Mouse (Mus musculus): ENCODE results near the gene Prom2. TPM values are rescaled to one million over a fixed set of nuclear protein-coding genes. Genes with fewer than 3 reads are reported as not detected.

Gene Prom2
- polyA plus RNA-seq (2012; rRNA removed) = 0.28 and 0.39 TPM in 2 replicates

GRCm38 (mm10) chr2:127541185-127541584 is at the start of gene Prom2:
Prom2 (minus strand) TSS chr2:127541467.
- H3K4me1 ChIP-seq (ENCODE audit: control insufficient read depth, insufficient read depth, insufficient read length) = no peaks in the 10 kb centered on the region; the same call in 1 of the 2 replicates
- H3K4me3 ChIP-seq (ENCODE audit: extremely low read depth, insufficient read depth, insufficient read length) = no peak within 1 kb of the TSS
- TF ChIP-seq CTCF (IDR thresholded peaks at IDR 0.05; ENCODE audit: extremely low read depth, insufficient read depth, insufficient read length, insufficient replicate concordance) (no peak), POLR2A (IDR thresholded peaks at IDR 0.05; ENCODE audit: low read depth, low read length) (no peak)
- H3K27ac ChIP-seq (ENCODE audit: insufficient read depth, low read length) = no peak within 1 kb of the TSS
- no peak for DNase-seq (ENCODE audit: low read depth in 1 of 2, low spot score in 2 of 2)
- H3K36me3 ChIP-seq (ENCODE audit: control insufficient read depth, insufficient read depth, low read length) = no peaks in the 10 kb centered on the region
- H3K27me3 ChIP-seq (ENCODE audit: control insufficient read depth, insufficient read depth, low read length) = peaks cover 6% of the 10 kb centered on the region; the same call in 1 of the 2 replicates
- 25% methylated on average over 29 of the region's 29 CpGs for WGBS

DNA sequence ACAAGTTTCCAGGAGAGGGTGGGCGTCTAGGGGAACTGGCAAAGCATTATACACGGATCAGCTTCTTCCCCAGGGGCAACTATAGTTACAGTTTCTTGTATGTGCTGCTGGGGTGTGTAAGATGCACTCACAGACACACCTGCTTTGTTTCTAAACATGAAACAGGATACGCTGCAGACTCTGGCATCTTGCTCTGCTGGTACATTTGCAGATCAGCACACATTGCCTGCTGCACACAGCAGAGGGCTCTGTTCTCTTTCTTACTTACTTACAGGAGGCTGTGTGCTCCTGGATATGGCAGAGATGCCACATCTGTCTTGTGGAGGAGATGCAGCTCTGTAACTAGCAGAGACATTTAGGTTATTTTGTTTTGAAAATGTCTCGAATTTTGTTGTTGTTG is 49.6 kb upstream of the Prom2 start:
- H3K36me3 ChIP-seq (ENCODE audit: control insufficient read depth, insufficient read depth, low read length) = peaks cover 10% of the 10 kb centered on the region
- no peak overlapping the region for H3K27ac ChIP-seq (ENCODE audit: insufficient read depth, low read length)
- TF ChIP-seq CTCF (IDR thresholded peaks at IDR 0.05; ENCODE audit: extremely low read depth, insufficient read depth, insufficient read length, insufficient replicate concordance) (no peak), POLR2A (IDR thresholded peaks at IDR 0.05; ENCODE audit: low read depth, low read length) (no peak)
- no peak overlapping the region for H3K4me3 ChIP-seq (ENCODE audit: extremely low read depth, insufficient read depth, insufficient read length)
- no peak for DNase-seq (ENCODE audit: low read depth in 1 of 2, low spot score in 2 of 2)
- peaks cover 3% of the 10 kb centered on the region; the same call in 1 of the 2 replicates for H3K4me1 ChIP-seq (ENCODE audit: control insufficient read depth, insufficient read depth, insufficient read length)
- H3K27me3 ChIP-seq (ENCODE audit: control insufficient read depth, insufficient read depth, low read length) = no peaks in the 10 kb centered on the region
- 55% methylated on average over 4 of the region's 4 CpGs for WGBS

- Histone ChIP-seq H3K27ac (ENCODE audit: insufficient read depth, low read length) (no peak overlapping the region), H3K36me3 (ENCODE audit: control insufficient read depth, insufficient read depth, low read length) (peaks cover 5% of the 10 kb centered on the region), H3K4me1 (ENCODE audit: control insufficient read depth, insufficient read depth, insufficient read length) (peaks cover 3% of the 10 kb centered on the region; the same call in 1 of the 2 replicates), H3K4me3 (ENCODE audit: extremely low read depth, insufficient read depth, insufficient read length) (peak overlapping the region; percentile 43; the same call in 1 of the 2 replicates), H3K27me3 (ENCODE audit: control insufficient read depth, insufficient read depth, low read length) (no peaks in the 10 kb centered on the region)
- no peak for TF ChIP-seq CTCF (IDR thresholded peaks at IDR 0.05; ENCODE audit: extremely low read depth, insufficient read depth, insufficient read length, insufficient replicate concordance)
- no peak for TF ChIP-seq POLR2A (IDR thresholded peaks at IDR 0.05; ENCODE audit: low read depth, low read length)
- 74% methylated on average over 15 of the region's 15 CpGs for WGBS
- DNase-seq (ENCODE audit: low read depth in 1 of 2, low spot score in 2 of 2) = peak in 1 of 2 experiments; percentile 44
Measured at GRCm38 (mm10) chr2:127590204-127590603, 48.9 kb upstream of the Prom2 start.

DNA sequence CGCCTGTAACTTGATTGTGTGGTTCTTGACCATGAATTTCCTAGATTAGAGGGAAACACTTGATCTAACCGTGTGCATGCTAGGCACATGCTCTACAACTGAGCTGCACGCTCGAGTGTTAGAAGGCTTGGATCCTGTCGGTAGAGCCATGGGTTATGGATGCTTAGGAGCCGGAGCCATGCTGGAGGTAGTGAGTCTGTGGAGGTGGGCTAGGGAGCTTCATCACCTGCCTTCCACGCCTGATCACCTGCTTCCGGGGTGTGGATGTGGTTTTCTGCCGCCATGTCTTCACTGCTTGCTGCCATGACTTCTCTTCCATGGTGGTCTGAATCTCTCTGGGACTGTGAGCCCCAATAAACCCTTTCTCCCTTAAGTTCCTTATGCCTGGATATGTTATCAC is 47.6 kb upstream of the Prom2 start:
- DNase-seq (ENCODE audit: low read depth in 1 of 2, low spot score in 2 of 2) = no peak
- WGBS = 90% methylated on average over 9 of the region's 9 CpGs
- Histone ChIP-seq H3K36me3 (ENCODE audit: control insufficient read depth, insufficient read depth, low read length) (peaks cover 3% of the 10 kb centered on the region; the same call in 1 of the 2 replicates), H3K27me3 (ENCODE audit: control insufficient read depth, insufficient read depth, low read length) (no peaks in the 10 kb centered on the region), H3K4me3 (ENCODE audit: extremely low read depth, insufficient read depth, insufficient read length) (no peak overlapping the region), H3K4me1 (ENCODE audit: control insufficient read depth, insufficient read depth, insufficient read length) (peaks cover 3% of the 10 kb centered on the region; the same call in 1 of the 2 replicates), H3K27ac (ENCODE audit: insufficient read depth, low read length) (no peak overlapping the region)
- TF ChIP-seq CTCF (IDR thresholded peaks at IDR 0.05; ENCODE audit: extremely low read depth, insufficient read depth, insufficient read length, insufficient replicate concordance) (no peak), POLR2A (IDR thresholded peaks at IDR 0.05; ENCODE audit: low read depth, low read length) (no peak)

DNA sequence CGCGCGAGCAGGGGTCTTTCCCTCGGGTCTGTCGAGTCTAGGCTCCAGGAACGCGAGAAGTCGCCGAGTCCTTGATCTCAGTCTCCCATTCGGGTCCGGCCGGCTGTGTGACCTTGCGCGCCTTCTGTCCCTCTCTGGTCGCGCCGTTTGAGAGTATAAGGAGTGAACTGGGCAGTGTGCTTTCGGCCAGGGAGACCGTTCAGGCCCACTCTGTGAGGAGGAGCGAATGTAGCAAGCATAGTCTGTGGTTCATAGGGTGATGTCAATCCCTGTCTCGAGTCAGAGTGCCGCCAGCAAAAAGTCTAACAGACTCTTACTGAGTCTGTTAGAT is 46.2 kb upstream of the Prom2 start:
- under 1% methylated on average over 22 of the region's 22 CpGs for WGBS
- Histone ChIP-seq H3K27ac (ENCODE audit: insufficient read depth, low read length) (peak overlapping the region; percentile 97), H3K4me1 (ENCODE audit: control insufficient read depth, insufficient read depth, insufficient read length) (peaks cover 3% of the 10 kb centered on the region; the same call in 1 of the 2 replicates), H3K4me3 (ENCODE audit: extremely low read depth, insufficient read depth, insufficient read length) (peak overlapping the region; percentile 82), H3K27me3 (ENCODE audit: control insufficient read depth, insufficient read depth, low read length) (no peaks in the 10 kb centered on the region), H3K36me3 (ENCODE audit: control insufficient read depth, insufficient read depth, low read length) (peaks cover under 1% of the 10 kb centered on the region; the same call in 1 of the 2 replicates)
- no peak for DNase-seq (ENCODE audit: low read depth in 1 of 2, low spot score in 2 of 2)
- TF ChIP-seq POLR2A (IDR thresholded peaks at IDR 0.05; ENCODE audit: low read depth, low read length) (no peak), CTCF (IDR thresholded peaks at IDR 0.05; ENCODE audit: extremely low read depth, insufficient read depth, insufficient read length, insufficient replicate concordance) (no peak)

- peaks cover 3% of the 10 kb centered on the region; the same call in 1 of the 2 replicates for H3K4me1 ChIP-seq (ENCODE audit: control insufficient read depth, insufficient read depth, insufficient read length)
- no peaks in the 10 kb centered on the region; the same call in 1 of the 2 replicates for H3K36me3 ChIP-seq (ENCODE audit: control insufficient read depth, insufficient read depth, low read length)
- TF ChIP-seq CTCF (IDR thresholded peaks at IDR 0.05; ENCODE audit: extremely low read depth, insufficient read depth, insufficient read length, insufficient replicate concordance) = no peak
- TF ChIP-seq POLR2A (IDR thresholded peaks at IDR 0.05; ENCODE audit: low read depth, low read length) = peak; percentile 56
- WGBS = 5% methylated on average over 39 of the region's 39 CpGs
- H3K27ac ChIP-seq (ENCODE audit: insufficient read depth, low read length) = peak within 1 kb of the TSS; percentile 97
- peak within 1 kb of the TSS; percentile 82 for H3K4me3 ChIP-seq (ENCODE audit: extremely low read depth, insufficient read depth, insufficient read length)
- no peaks in the 10 kb centered on the region for H3K27me3 ChIP-seq (ENCODE audit: control insufficient read depth, insufficient read depth, low read length)
- peak; percentile 69 to 74 for DNase-seq (ENCODE audit: low read depth in 1 of 2, low spot score in 2 of 2)
Measured at GRCm38 (mm10) chr2:127586694-127587513, 45.6 kb upstream of the Prom2 start, which contains the start of the genes Zfp661 and Mrps5. Zfp661 (minus strand) TSS chr2:127587094. Mrps5 (plus strand) TSS chr2:127587222.

Measured in spleen, adult 2 months (tissue).